Mouse (Mus musculus): Measurements from ENCODE around the gene Pcbp2.

GRCm38 (mm10) chr15:102460971-102461370 lies 9.4 kb upstream of the Pcbp2 start:
- TF ChIP-seq CTCF (IDR thresholded peaks at IDR 0.05; ENCODE audit: low read depth), result no peak
- TF ChIP-seq EP300 (optimal IDR thresholded peaks at IDR 0.05), result no peak
